Comparison of ENCODE assay signal across 15 mouse cellular contexts in the genomic region with DNA sequence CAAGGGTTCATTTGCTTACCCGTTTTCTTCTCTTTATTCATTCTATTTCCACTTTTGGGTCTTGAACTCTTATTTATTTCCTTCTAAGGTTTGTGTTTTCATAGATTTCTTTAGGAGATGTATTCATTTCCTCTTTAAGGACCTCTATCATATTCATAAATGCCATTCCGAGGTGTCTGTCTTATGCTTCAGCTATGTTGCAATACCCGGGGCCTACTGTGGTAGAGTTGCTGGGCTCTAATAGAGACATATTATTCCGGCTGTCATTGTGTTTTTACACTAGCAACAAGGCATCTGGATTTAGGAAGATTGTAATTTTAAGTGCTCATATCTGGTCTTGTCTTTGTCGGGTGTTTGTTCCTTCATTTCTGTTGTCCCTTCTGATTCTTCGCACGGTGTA.
"Had no signal": no experiment of that assay in that cellular context is flagged by ENCODE, and none has a peak within 500 bp of the region (broad histone marks: within the 10 kb centered on the region; RNA-seq: fewer than 3 reads in every experiment).

No protein-coding gene starts in this region.

- ATAC-seq: liver, embryonic 12.5 days; liver, postnatal 0 days; lung, postnatal 0 days; midbrain, embryonic 13.5 days; midbrain, embryonic 15.5 days; midbrain, embryonic 16.5 days had no signal

- DNase-seq: left cerebral cortex, postnatal 4 days; liver; liver, embryonic 13.5 days; liver, postnatal 0 days; lung, adult 2 months; lung, embryonic 14.5 days; lung, postnatal 10 days; lung, postnatal 14 days; lung, postnatal 36 days; midbrain, embryonic 14.5 days had no signal
